Mouse (Mus musculus) midbrain, embryonic 10.5 days (tissue): ENCODE measurements at regions not wholly inside any gene's neighbourhood (a gene's known extent, or its start where the extent isn't known, plus 50 kb on each side); places are given as distances from the start of the nearest gene placed in this dataset.
A peak's percentile ranks its signal among the peaks of the same experiment; 100 is the strongest.

Experiments used
- DNase-seq: peaks from one replicate; pipeline ENCODE4 v3.0.0-alpha.2; 2017; ENCODE audit warnings: low spot score
- H3K27ac ChIP-seq: fragments of 300-500 bp; sonication (generic); replicated peaks from 2 replicates; pipeline ENCODE4 v1.5.1; 2016; ENCODE audit warnings: mild to moderate bottlenecking
- H3K27me3 ChIP-seq: fragments of 300-500 bp; sonication (generic); 2 replicates; pipeline ENCODE4 v1.6.1; 2016; ENCODE audit warnings: low read depth, mild to moderate bottlenecking; ENCODE audit not compliant: poor library complexity, severe bottlenecking
- H3K36me3 ChIP-seq: fragments of 300-500 bp; sonication (generic); 2 replicates; pipeline ENCODE4 v1.6.1; 2016; ENCODE audit warnings: mild to moderate bottlenecking, moderate library complexity
- H3K4me1 ChIP-seq: fragments of 300-500 bp; sonication (generic); 2 replicates; pipeline ENCODE4 v1.6.1; 2016
- H3K4me3 ChIP-seq: fragments of 300-500 bp; sonication (generic); 2 replicates; pipeline ENCODE4 v1.5.1; 2016; ENCODE audit warnings: mild to moderate bottlenecking, moderate library complexity
- H3K9me3 ChIP-seq: fragments of 300-500 bp; sonication (generic); replicated peaks from 2 replicates; pipeline ENCODE4 v1.6.1; 2016; ENCODE audit warnings: mild to moderate bottlenecking
- WGBS: fragments of 180-500 bp; shearing (Covaris S2); methylation state at CpG from one replicate; pipeline ENCODE4 v1.1.7; 2016; 5-methylcytosine and 5-hydroxymethylcytosine counted together

DNA sequence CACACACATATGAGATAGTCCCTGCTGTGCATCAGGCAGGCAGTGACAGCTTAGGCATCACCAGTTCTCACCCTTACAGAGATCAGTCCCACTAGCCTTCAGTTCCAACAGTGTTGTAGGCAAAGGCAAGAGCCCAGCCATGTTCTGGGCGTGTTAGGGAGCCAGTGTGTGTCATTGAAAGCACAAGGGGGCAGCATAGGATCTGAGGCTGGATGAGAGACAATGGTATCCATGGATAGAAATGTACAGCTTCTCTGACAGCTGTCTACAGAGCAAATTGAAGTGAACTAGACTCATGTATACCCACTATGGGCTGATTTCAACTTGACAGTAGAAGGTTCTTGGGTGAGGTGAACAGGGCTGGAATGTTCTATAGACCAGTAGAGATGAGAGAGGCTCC is 259.9 kb downstream of the Prdm2 start:
- Histone ChIP-seq H3K27me3 (peaks cover 9% of the 10 kb centered on the region; the same call in 1 of the 2 replicates), H3K36me3 (no peaks in the 10 kb centered on the region), H3K4me3 (no peak overlapping the region), H3K9me3 (no peaks in the 10 kb centered on the region), H3K4me1 (peaks cover 40% of the 10 kb centered on the region), H3K27ac (no peak overlapping the region)
- DNase-seq: no peak
- WGBS: 72% methylated on average over 1 of the region's 1 CpGs

GRCm38 (mm10) chr4:142947673-142948072 is 265.1 kb downstream of the Prdm2 start:
- Histone ChIP-seq H3K36me3 (no peaks in the 10 kb centered on the region), H3K9me3 (no peaks in the 10 kb centered on the region), H3K27ac (0 out of 2 replicates have a peak overlapping the region, but pooled peaks have one; percentile 23), H3K4me1 (peaks cover 13% of the 10 kb centered on the region), H3K4me3 (no peak overlapping the region), H3K27me3 (peaks cover 9% of the 10 kb centered on the region; the same call in 1 of the 2 replicates)
- WGBS: 84% methylated on average over 6 of the region's 6 CpGs
- DNase-seq: no peak

DNA sequence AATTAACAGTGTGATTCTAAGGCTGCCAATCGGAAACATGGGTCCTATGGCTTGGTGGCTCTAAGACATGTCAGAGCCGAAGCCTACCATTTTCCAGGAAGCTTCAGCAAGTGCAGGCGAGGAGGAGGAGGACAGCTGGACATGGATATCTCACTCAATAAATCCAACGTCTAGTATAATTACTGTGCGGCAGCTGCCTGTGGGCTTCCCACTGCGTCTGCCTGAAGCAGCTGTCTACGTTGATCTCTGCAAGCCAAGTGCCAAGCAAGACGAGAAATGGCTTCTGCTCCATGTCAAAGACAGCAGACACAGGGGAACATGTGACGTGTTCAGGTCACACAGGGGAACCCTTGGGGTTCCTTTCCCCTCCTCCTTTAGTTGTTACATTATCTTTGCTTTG is 279.2 kb downstream of the Prdm2 start:
- H3K4me1 ChIP-seq: peaks cover 2% of the 10 kb centered on the region; the same call in 1 of the 2 replicates
- no peak overlapping the region for H3K4me3 ChIP-seq
- no peaks in the 10 kb centered on the region for H3K36me3 ChIP-seq
- H3K27ac ChIP-seq: no peak overlapping the region
- H3K27me3 ChIP-seq: no peaks in the 10 kb centered on the region
- H3K9me3 ChIP-seq: no peaks in the 10 kb centered on the region
- DNase-seq: no peak
- WGBS: 91% methylated on average over 9 of the region's 9 CpGs

- H3K27ac ChIP-seq: no peak overlapping the region
- peaks cover 6% of the 10 kb centered on the region; the same call in 1 of the 2 replicates for H3K4me1 ChIP-seq
- no peaks in the 10 kb centered on the region for H3K27me3 ChIP-seq
- 91% methylated on average over 4 of the region's 4 CpGs for WGBS
- H3K9me3 ChIP-seq: no peaks in the 10 kb centered on the region
- no peak overlapping the region for H3K4me3 ChIP-seq
- H3K36me3 ChIP-seq: no peaks in the 10 kb centered on the region
- no peak for DNase-seq
These were observed 283.6 kb downstream of the Prdm2 start for GRCm38 (mm10) chr4:142929245-142929644.

GRCm38 (mm10) chr4:142927328-142928108 is 285.3 kb downstream of the Prdm2 start:
- no peaks in the 10 kb centered on the region for H3K36me3 ChIP-seq
- DNase-seq: no peak
- H3K9me3 ChIP-seq: no peaks in the 10 kb centered on the region
- no peaks in the 10 kb centered on the region for H3K27me3 ChIP-seq
- peaks cover 6% of the 10 kb centered on the region; the same call in 1 of the 2 replicates for H3K4me1 ChIP-seq
- H3K4me3 ChIP-seq: no peak overlapping the region
- H3K27ac ChIP-seq: no peak overlapping the region
- 87% methylated on average over 7 of the region's 7 CpGs for WGBS

GRCm38 (mm10) chr4:142925111-142925510 is 287.7 kb downstream of the Prdm2 start:
- no peaks in the 10 kb centered on the region for H3K9me3 ChIP-seq
- no peak overlapping the region for H3K4me3 ChIP-seq
- WGBS: 85% methylated on average over 8 of the region's 8 CpGs
- DNase-seq: no peak
- H3K36me3 ChIP-seq: no peaks in the 10 kb centered on the region
- no peak overlapping the region for H3K27ac ChIP-seq
- peaks cover 6% of the 10 kb centered on the region; the same call in 1 of the 2 replicates for H3K4me1 ChIP-seq
- H3K27me3 ChIP-seq: no peaks in the 10 kb centered on the region

GRCm38 (mm10) chr4:142909355-142909947 is 303.3 kb downstream of the Prdm2 start:
- peak overlapping the region; percentile 49 for H3K27ac ChIP-seq
- WGBS: 50% methylated on average over 17 of the region's 17 CpGs

DNA sequence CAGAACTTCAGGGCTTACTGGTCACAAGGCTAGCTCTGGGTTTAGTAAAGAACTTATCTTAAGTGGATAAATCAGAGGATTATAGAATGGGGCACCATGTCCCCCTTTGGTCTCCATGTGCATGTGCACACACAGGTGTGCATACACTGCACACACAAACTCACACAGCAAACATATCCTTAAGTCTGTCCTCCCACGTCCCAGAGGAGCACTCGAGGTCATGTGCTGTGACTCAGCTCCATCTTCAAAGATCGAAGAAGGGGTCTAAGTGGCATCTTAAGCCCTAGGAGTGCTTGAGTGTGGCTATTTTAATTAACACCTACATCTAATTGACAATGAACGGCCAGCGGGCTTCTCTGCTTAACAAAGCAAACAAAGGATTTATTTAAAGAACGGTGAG is 304.0 kb downstream of the Prdm2 start:
- no peaks in the 10 kb centered on the region for H3K36me3 ChIP-seq
- no peak overlapping the region for H3K27ac ChIP-seq
- no peak overlapping the region for H3K4me3 ChIP-seq
- DNase-seq: no peak
- H3K27me3 ChIP-seq: no peaks in the 10 kb centered on the region
- H3K9me3 ChIP-seq: no peaks in the 10 kb centered on the region
- H3K4me1 ChIP-seq: peaks cover 9% of the 10 kb centered on the region
- WGBS: 69% methylated on average over 6 of the region's 6 CpGs

More at GRCm38 (mm10) chr4:142909355-142909947, 303.3 kb downstream of the Prdm2 start:
- Histone ChIP-seq H3K4me1 (peaks cover 9% of the 10 kb centered on the region), H3K4me3 (0 out of 2 replicates have a peak overlapping the region, but pooled peaks have one; percentile 14), H3K27me3 (no peaks in the 10 kb centered on the region), H3K9me3 (no peaks in the 10 kb centered on the region), H3K36me3 (no peaks in the 10 kb centered on the region)
- DNase-seq: peak; percentile 24

- Histone ChIP-seq H3K36me3 (no peaks in the 10 kb centered on the region), H3K27me3 (no peaks in the 10 kb centered on the region), H3K4me3 (no peak overlapping the region), H3K9me3 (no peaks in the 10 kb centered on the region), H3K27ac (no peak overlapping the region), H3K4me1 (no peaks in the 10 kb centered on the region)
- no peak for DNase-seq
- 76% methylated on average over 9 of the region's 9 CpGs for WGBS
These were observed 309.3 kb downstream of the Prdm2 start for GRCm38 (mm10) chr4:142903356-142904032.

- Histone ChIP-seq H3K9me3 (no peaks in the 10 kb centered on the region), H3K27me3 (no peaks in the 10 kb centered on the region), H3K27ac (no peak overlapping the region), H3K36me3 (no peaks in the 10 kb centered on the region), H3K4me1 (no peaks in the 10 kb centered on the region), H3K4me3 (no peak overlapping the region)
- WGBS: 54% methylated on average over 2 of the region's 9 CpGs
- no peak for DNase-seq
These were observed 312.0 kb downstream of the Prdm2 start for GRCm38 (mm10) chr4:142900792-142901191.

GRCm38 (mm10) chr4:142898994-142899393 is 313.8 kb downstream of the Prdm2 start:
- no peak for DNase-seq
- no peaks in the 10 kb centered on the region for H3K27me3 ChIP-seq
- no peak overlapping the region for H3K4me3 ChIP-seq
- no peaks in the 10 kb centered on the region for H3K36me3 ChIP-seq
- no peaks in the 10 kb centered on the region for H3K9me3 ChIP-seq
- no peak overlapping the region for H3K27ac ChIP-seq
- H3K4me1 ChIP-seq: no peaks in the 10 kb centered on the region
- 86% methylated on average over 1 of the region's 1 CpGs for WGBS

DNA sequence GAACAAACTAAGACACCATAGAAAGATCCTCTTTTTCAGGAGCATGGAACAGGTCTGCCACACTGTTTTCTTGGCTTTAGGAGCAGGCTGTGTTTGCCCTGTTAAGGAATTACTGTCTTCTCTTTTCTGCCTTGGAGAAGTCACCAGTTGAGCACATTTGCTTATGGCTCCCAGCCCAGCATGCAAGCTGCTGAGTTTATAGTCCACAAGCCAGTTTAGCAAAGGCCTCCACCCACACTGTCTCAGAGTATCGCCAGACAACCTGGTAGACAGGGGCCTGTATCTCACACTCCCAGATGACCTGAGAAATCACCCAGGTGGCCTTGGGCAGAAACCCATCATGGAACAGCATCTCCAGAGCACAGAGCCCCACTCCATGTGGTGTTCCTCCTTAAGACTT is 322.1 kb downstream of the Prdm2 start:
- no peaks in the 10 kb centered on the region for H3K36me3 ChIP-seq
- DNase-seq: no peak
- WGBS: 94% methylated on average over 1 of the region's 1 CpGs

More for the DNA sequence above, 322.1 kb downstream of the Prdm2 start:
- Histone ChIP-seq H3K27ac (no peak overlapping the region), H3K27me3 (no peaks in the 10 kb centered on the region), H3K9me3 (peaks cover 8% of the 10 kb centered on the region; the same call in 1 of the 2 replicates), H3K4me1 (no peaks in the 10 kb centered on the region), H3K4me3 (no peak overlapping the region)
